Mouse (Mus musculus): ENCODE data around the gene Dcaf1. TPM values are rescaled to one million over a fixed set of nuclear protein-coding genes. Genes with fewer than 3 reads are reported as not detected.
A peak's percentile ranks its signal among the peaks of the same experiment; 100 is the strongest.

The Dcaf1 gene
- total and polyA plus RNA-seq, 3 experiments, result 40.9 to 43.9 (median 42.9) TPM

DNA sequence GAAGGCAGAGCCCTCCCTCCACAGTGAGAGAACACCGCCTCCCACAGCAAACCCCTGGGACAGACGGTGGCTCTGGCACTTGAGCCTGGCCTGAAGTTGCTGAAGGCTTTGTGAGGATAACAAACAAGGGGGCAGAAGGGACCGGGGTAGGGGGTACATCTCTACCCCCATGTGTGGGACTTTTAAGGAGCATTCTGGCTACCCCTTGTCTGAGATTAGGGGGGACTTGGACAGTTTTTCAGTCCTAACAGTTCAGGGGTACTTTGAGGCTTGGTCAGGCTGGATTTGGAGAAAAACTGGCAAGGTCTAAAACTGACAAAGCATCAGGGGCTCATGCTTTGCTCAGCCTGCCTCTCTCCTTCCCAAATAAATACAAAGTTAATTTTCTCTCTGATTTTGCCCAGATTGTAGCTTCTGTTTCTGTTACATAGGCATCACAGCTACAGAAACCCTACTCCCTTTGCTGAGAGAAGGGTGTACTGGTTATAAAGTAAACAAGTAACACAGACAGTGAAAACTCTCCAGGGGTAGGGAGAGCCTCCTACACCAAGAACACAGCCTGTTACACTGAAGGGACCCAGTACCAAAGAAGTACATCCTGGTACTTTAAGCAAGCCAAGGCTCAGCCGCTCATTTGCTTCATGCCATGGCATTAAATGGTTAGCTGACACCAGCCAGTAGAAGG, 59.5 kb downstream of the Dcaf1 start:
- dilution Hi-C loops (cut with MboI; ENCODE audit: extremely low pct_ligation_motif_present, extremely low pct_unique_long_range_greater_than_20kb, low sequenced_read_pairs), result no loop called here
- peaks cover 51 to 83% of the 10 kb centered on the region in 2 experiments for H3K36me3 ChIP-seq (replicated peaks in 1 of 2; ENCODE audit: control insufficient read depth in 1 of 2, insufficient read depth in 1 of 2, low read length in 1 of 2)

DNA sequence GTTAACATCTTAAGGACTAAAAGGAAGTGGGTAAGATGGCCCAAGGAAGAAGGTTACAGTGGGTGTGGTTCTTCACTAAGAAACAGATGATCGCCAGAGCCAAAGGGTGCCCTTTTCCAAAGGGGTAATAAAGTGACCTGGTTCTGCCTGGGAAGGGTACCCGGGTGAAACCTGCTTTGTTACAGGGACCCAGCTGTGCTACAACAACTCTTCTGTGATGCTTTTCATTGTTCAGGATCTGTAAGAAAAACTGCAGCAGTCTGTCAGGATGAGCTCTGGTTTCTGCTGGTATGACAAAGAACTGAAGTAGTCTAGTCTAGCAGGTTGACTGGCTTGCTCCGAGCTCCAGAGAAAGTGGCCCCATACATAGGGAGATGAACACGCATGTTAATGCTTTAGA, 60.5 kb downstream of the Dcaf1 start:
- no peak for DNase-seq (ENCODE audit: extremely low read depth)
- Histone ChIP-seq H3K36me3 (replicated peaks in 1 of 2; ENCODE audit: control insufficient read depth in 1 of 2, insufficient read depth in 1 of 2, low read length in 1 of 2) (peaks cover 43 to 73% of the 10 kb centered on the region in 2 experiments), H3K9me3 (replicated peaks; ENCODE audit: low read length) (no peaks in the 10 kb centered on the region), H3K9ac (ENCODE audit: insufficient read depth, low read depth) (no peak overlapping the region), H3K4me3 (replicated peaks in 1 of 3; ENCODE audit: low read depth in 2 of 3, low read length in 2 of 3, poor library complexity in 1 of 3) (no peak overlapping the region), H3K4me2 (ENCODE audit: insufficient read depth, low read depth, poor library complexity, severe bottlenecking) (no peak overlapping the region), H3K27ac (ENCODE audit: insufficient read depth, low read depth) (peak overlapping the region; percentile 7; the same call in 1 of the 2 replicates), H3K79me2 (replicated peaks; ENCODE audit: control insufficient read depth, extremely low read depth, insufficient read depth, poor library complexity, severe bottlenecking) (peaks cover 36% of the 10 kb centered on the region), H3K4me1 (ENCODE audit: control insufficient read depth in 1 of 2, insufficient read depth in 2 of 2) (peaks cover 20 to 50% of the 10 kb centered on the region in 2 experiments; a peak in 3 of 4 replicates), H3K27me3 (replicated peaks) (no peaks in the 10 kb centered on the region)
- in situ Hi-C loops (cut with MboI; ENCODE audit: low pct_ligation_motif_present, low pct_unique_long_range_greater_than_20kb, low sequenced_read_pairs), result no loop called here
- dilution Hi-C loops (cut with MboI; ENCODE audit: extremely low pct_ligation_motif_present, extremely low pct_unique_long_range_greater_than_20kb, low sequenced_read_pairs), result no loop called here
- TF ChIP-seq ZNF384 (IDR thresholded peaks at IDR 0.05; ENCODE audit: low read depth, low read length) (no peak), CTCF (conservative IDR thresholded peaks at IDR 0.05 in 1 of 2, IDR thresholded peaks at IDR 0.05 in 1 of 2; ENCODE audit: low read depth in 2 of 2, low read length in 2 of 2) (no peak), TCF12 (IDR thresholded peaks at IDR 0.05; ENCODE audit: low read depth, low read length) (no peak), ETS1 (conservative IDR thresholded peaks at IDR 0.05; ENCODE audit: low read depth, low read length) (no peak), BHLHE40 (IDR thresholded peaks at IDR 0.05; ENCODE audit: low read depth, low read length) (no peak), POLR2A (IDR thresholded peaks at IDR 0.05; ENCODE audit: low read depth, low read length) (no peak), MYC (IDR thresholded peaks at IDR 0.05; ENCODE audit: low read depth, low read length) (no peak), POLR2AphosphoS2 (IDR thresholded peaks at IDR 0.05; ENCODE audit: low read depth, low read length) (no peak), USF1 (IDR thresholded peaks at IDR 0.05; ENCODE audit: low read depth, low read length) (no peak), MXI1 (IDR thresholded peaks at IDR 0.05; ENCODE audit: low read depth, low read length) (no peak)

More for the DNA sequence above, 59.5 kb downstream of the Dcaf1 start:
- Histone ChIP-seq H3K4me3 (replicated peaks in 1 of 3; ENCODE audit: low read depth in 2 of 3, low read length in 2 of 3, poor library complexity in 1 of 3) (no peak overlapping the region), H3K4me2 (ENCODE audit: insufficient read depth, low read depth, poor library complexity, severe bottlenecking) (no peak overlapping the region), H3K4me1 (ENCODE audit: control insufficient read depth in 1 of 2, insufficient read depth in 2 of 2) (peaks cover 20 to 52% of the 10 kb centered on the region in 2 experiments; a peak in 3 of 4 replicates), H3K27ac (ENCODE audit: insufficient read depth, low read depth) (no peak overlapping the region), H3K79me2 (replicated peaks; ENCODE audit: control insufficient read depth, extremely low read depth, insufficient read depth, poor library complexity, severe bottlenecking) (peaks cover 32% of the 10 kb centered on the region), H3K27me3 (replicated peaks) (no peaks in the 10 kb centered on the region), H3K9ac (ENCODE audit: insufficient read depth, low read depth) (no peak overlapping the region), H3K9me3 (replicated peaks; ENCODE audit: low read length) (no peaks in the 10 kb centered on the region)
- no peak for DNase-seq (ENCODE audit: extremely low read depth)
- in situ Hi-C loops (cut with MboI; ENCODE audit: low pct_ligation_motif_present, low pct_unique_long_range_greater_than_20kb, low sequenced_read_pairs), result no loop called here
- TF ChIP-seq BHLHE40 (IDR thresholded peaks at IDR 0.05; ENCODE audit: low read depth, low read length), result no peak
- no peak for TF ChIP-seq PAX5 (IDR thresholded peaks at IDR 0.05; ENCODE audit: low read length)
- TF ChIP-seq MAZ (IDR thresholded peaks at IDR 0.05; ENCODE audit: low read depth, low read length), result no peak
- TF ChIP-seq USF1 (IDR thresholded peaks at IDR 0.05; ENCODE audit: low read depth, low read length), result no peak
- TF ChIP-seq IRF4 (IDR thresholded peaks at IDR 0.05; ENCODE audit: low read depth, low read length), result no peak

DNA sequence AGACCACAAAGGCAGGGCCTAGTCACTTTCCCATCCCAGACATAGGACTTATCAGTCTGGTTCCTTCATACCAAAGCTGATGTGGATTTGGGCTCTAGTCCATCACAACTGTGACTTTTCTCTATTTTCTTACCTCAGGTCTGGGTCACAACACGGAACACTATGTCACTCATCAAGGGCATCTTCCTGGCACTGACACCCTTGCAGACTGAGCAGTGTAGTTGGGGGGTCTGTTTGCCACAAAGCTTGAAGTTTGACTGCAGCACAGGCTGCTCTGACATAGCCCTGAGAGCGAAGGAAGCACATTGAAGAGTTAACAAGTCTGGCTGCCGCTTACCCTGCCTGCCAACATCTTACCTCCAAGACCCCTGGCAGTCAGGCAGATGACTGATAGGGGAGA, 61.4 kb downstream of the Dcaf1 start:
- DNase-seq (ENCODE audit: extremely low read depth), result no peak
- dilution Hi-C loops (cut with MboI; ENCODE audit: extremely low pct_ligation_motif_present, extremely low pct_unique_long_range_greater_than_20kb, low sequenced_read_pairs) (no loop called here), in situ Hi-C loops (cut with MboI; ENCODE audit: low pct_ligation_motif_present, low pct_unique_long_range_greater_than_20kb, low sequenced_read_pairs) (no loop called here)
- Histone ChIP-seq H3K4me2 (ENCODE audit: insufficient read depth, low read depth, poor library complexity, severe bottlenecking) (no peak overlapping the region), H3K9me3 (replicated peaks; ENCODE audit: low read length) (no peaks in the 10 kb centered on the region), H3K9ac (ENCODE audit: insufficient read depth, low read depth) (no peak overlapping the region), H3K36me3 (replicated peaks in 1 of 2; ENCODE audit: control insufficient read depth in 1 of 2, insufficient read depth in 1 of 2, low read length in 1 of 2) (peaks cover 39 to 70% of the 10 kb centered on the region in 2 experiments), H3K79me2 (replicated peaks; ENCODE audit: control insufficient read depth, extremely low read depth, insufficient read depth, poor library complexity, severe bottlenecking) (peaks cover 36% of the 10 kb centered on the region), H3K27ac (ENCODE audit: insufficient read depth, low read depth) (no peak overlapping the region), H3K27me3 (replicated peaks) (no peaks in the 10 kb centered on the region), H3K4me3 (replicated peaks in 1 of 3; ENCODE audit: low read depth in 2 of 3, low read length in 2 of 3, poor library complexity in 1 of 3) (no peak overlapping the region), H3K4me1 (ENCODE audit: control insufficient read depth in 1 of 2, insufficient read depth in 2 of 2) (peaks cover 20 to 58% of the 10 kb centered on the region in 2 experiments; a peak in 3 of 4 replicates)
- TF ChIP-seq PAX5 (IDR thresholded peaks at IDR 0.05; ENCODE audit: low read length), result no peak
- no peak for TF ChIP-seq POLR2AphosphoS2 (IDR thresholded peaks at IDR 0.05; ENCODE audit: low read depth, low read length)
- no peak for TF ChIP-seq MAFK (IDR thresholded peaks at IDR 0.05; ENCODE audit: insufficient replicate concordance, low read length)
- no peak for TF ChIP-seq SMC3 (IDR thresholded peaks at IDR 0.05; ENCODE audit: low read depth, low read length)
- TF ChIP-seq CTCF (conservative IDR thresholded peaks at IDR 0.05 in 1 of 2, IDR thresholded peaks at IDR 0.05 in 1 of 2; ENCODE audit: low read depth in 2 of 2, low read length in 2 of 2), result no peak
- TF ChIP-seq HCFC1 (IDR thresholded peaks at IDR 0.05; ENCODE audit: low read depth, low read length), result no peak
